Mouse (Mus musculus) megakaryocyte, embryonic 14.5 days (primary cell): ENCODE measurements around the gene Prcc. TPM values are rescaled to one million over a fixed set of nuclear protein-coding genes. Genes with fewer than 3 reads are reported as not detected.
"Not testable (repeated sequence)": the region's sequence is repeated elsewhere in the genome, so short reads cannot be mapped to it uniquely, and the experiment has no call there.

Experiments used
- H3K27me3 ChIP-seq: replicated peaks from 2 replicates; pipeline ENCODE3; 2012; ENCODE audit warnings: inconsistent platforms
- H3K36me3 ChIP-seq: replicated peaks from 2 replicates; pipeline ENCODE3; 2012; ENCODE audit warnings: low read length, inconsistent platforms, mixed read lengths
- H3K4me1 ChIP-seq: 2 replicates; pipeline ENCODE4 v1.6.1; 2012; ENCODE audit warnings: inconsistent platforms
- H3K4me3 ChIP-seq: replicated peaks from 2 replicates; pipeline ENCODE3; 2012; ENCODE audit warnings: moderate library complexity, mild to moderate bottlenecking, inconsistent platforms
- H3K9me3 ChIP-seq: 2 replicates; pipeline ENCODE4 v1.6.1; 2012; ENCODE audit warnings: inconsistent platforms
- FLI1 ChIP-seq: IDR thresholded peaks from 2 replicates; pipeline ENCODE4 v1.6.1; 2012; ENCODE audit warnings: low read length, inconsistent platforms, mixed read lengths
- GATA1 ChIP-seq: IDR thresholded peaks from 3 replicates; pipeline ENCODE4 v1.6.1; 2012; ENCODE audit warnings: mixed read lengths, low read length, inconsistent platforms, borderline replicate concordance
- polyA plus RNA-seq: library from polyadenylated mRNA; stranded (reverse); fragments of >175 nt; gene quantifications from 2 replicates; pipeline ENCODE4 v1.2.3, GENCODE M21; 2012; ENCODE audit warnings: low replicate concordance; ENCODE audit not compliant: insufficient read depth

Prcc gene
- polyA plus RNA-seq, 1 experiment, result 62.4 TPM

GRCm38 (mm10) chr3:87829025-87829424 lies 56.4 kb downstream of the Prcc start:
- no peaks in the 10 kb centered on the region for H3K9me3 ChIP-seq
- no peak for TF ChIP-seq GATA1
- no peak for TF ChIP-seq FLI1
- H3K4me3 ChIP-seq, result no peak overlapping the region
- peaks cover 42% of the 10 kb centered on the region for H3K27me3 ChIP-seq
- H3K4me1 ChIP-seq, result no peaks in the 10 kb centered on the region
- no peaks in the 10 kb centered on the region for H3K36me3 ChIP-seq

DNA sequence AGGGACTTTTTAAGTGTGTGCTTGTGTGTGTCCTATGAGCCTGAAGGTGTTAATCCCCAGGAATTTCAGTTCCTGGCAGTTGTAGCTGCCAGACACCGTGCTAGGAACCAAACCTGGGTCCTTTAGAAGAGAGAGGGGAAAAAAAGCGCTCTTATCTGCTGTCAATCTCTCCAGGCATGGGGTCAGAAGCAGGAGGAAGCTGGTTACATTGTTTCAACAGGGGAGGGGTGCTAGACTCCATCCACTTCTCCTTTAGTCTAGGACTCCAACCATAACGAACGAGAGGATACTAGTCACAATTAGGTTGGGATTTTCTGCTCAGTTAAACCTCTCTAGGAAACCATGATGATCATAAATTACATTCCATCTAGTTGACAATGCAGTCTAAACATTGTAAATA lies 57.0 kb downstream of the Prcc start:
- no peak for TF ChIP-seq GATA1
- TF ChIP-seq FLI1, result no peak
- H3K4me1 ChIP-seq, result no peaks in the 10 kb centered on the region
- no peaks in the 10 kb centered on the region for H3K36me3 ChIP-seq
- H3K9me3 ChIP-seq, result no peaks in the 10 kb centered on the region
- no peak overlapping the region for H3K4me3 ChIP-seq
- peaks cover 46% of the 10 kb centered on the region for H3K27me3 ChIP-seq

DNA sequence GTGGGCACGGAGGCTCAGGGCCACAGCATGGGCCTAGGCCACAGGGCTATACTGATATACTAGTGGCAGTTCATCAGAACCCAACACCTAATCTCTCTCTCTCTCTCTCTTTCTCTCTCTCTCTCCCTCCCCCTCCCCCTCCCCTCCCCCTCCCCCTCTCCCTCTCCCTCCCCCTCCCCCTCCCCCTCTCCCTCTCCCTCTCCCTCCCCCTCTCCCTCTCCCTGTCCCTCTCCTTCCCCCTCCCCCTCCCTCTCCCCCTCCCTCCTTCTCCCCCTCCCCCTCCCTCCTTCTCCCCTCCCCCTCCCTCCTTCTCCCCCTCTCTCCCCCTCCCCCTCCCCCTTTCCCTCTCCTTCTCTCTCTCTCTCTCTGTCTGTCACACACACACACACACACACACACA lies 61.2 kb downstream of the Prcc start, which contains the start of gene Pear1:
Gene Pear1, minus strand, starts transcription at position 101 of the 400 bp plus-strand sequence.
- H3K36me3 ChIP-seq, H3K4me1 ChIP-seq, H3K4me3 ChIP-seq, H3K9me3 ChIP-seq: not testable (repeated sequence)
- H3K27me3 ChIP-seq, result peaks cover 66% of the 10 kb centered on the region

DNA sequence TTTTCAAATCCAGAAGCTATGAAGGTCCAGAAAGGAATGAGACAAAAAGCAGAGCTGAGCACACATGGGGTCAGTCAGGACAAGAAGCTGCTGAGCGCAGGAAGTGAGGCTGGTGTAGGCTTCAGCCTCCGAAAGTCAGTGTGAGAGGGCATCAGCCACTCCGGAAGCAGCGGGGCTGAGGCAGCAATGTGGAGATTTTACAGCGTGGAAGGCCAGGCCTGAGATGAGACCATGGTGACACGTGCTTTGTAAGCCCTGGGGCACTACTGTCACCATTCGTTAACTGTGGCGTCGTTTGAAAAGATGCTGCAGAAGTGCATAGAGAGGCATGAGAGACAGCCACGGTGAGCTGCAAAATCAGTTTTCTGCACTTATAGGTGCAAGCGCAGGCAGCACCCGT lies 67.2 kb downstream of the Prcc start:
- H3K4me3 ChIP-seq, result no peak overlapping the region
- peaks cover 18% of the 10 kb centered on the region for H3K4me1 ChIP-seq
- peaks cover 88% of the 10 kb centered on the region for H3K27me3 ChIP-seq
- TF ChIP-seq FLI1, result no peak
- no peak for TF ChIP-seq GATA1
- H3K36me3 ChIP-seq, result no peaks in the 10 kb centered on the region
- peaks cover 4% of the 10 kb centered on the region; the same call in 1 of the 2 replicates for H3K9me3 ChIP-seq

DNA sequence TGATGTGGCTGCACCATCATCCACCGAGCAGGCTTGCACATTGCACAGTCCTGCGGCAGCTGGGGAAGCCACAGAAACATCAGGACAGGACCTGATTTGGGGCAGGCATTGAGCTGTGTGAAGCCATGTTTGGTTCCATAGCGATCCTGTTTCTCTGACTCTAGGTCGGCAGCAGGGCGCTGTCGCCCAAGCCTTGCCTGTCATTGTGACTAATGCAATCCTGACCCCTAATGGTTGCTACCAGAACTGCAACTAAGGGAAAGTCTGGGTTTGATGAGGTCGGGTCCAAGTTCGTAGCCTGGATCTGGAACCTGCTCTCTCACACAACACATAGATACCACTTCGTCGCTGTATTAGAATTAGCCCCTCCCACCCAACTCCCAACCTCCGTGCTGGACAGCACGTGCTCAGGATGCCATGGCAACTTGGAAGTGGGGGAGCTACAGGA lies 68.7 kb downstream of the Prcc start:
- Histone ChIP-seq H3K4me1 (peaks cover 18% of the 10 kb centered on the region), H3K36me3 (no peaks in the 10 kb centered on the region), H3K9me3 (no peaks in the 10 kb centered on the region), H3K4me3 (peak overlapping the region; percentile 87), H3K27me3 (peaks cover 92% of the 10 kb centered on the region)
- TF ChIP-seq FLI1, result no peak
- no peak for TF ChIP-seq GATA1

DNA sequence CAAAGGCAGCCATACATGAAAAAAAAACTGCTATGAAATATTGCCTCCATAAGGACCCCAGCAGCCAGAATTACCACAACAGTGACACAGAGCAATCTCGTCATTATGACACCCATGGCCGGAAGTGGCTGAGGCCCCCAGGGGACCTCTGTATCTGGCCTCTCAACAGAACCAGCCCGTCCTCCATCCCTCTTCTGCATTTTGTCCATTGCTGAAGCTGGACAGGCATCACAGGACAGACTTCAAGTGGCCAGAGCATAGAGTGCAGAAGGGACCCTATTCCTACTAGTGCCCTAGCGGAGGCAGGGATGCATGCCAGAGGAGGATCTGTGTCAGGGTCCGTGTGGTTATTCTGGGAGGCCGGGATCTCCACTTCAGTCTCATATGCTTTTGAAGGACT lies 69.2 kb downstream of the Prcc start:
- TF ChIP-seq FLI1 (no peak), GATA1 (no peak)
- Histone ChIP-seq H3K4me3 (peak overlapping the region; percentile 87), H3K4me1 (peaks cover 18% of the 10 kb centered on the region), H3K9me3 (no peaks in the 10 kb centered on the region), H3K27me3 (peaks cover 93% of the 10 kb centered on the region), H3K36me3 (no peaks in the 10 kb centered on the region)

DNA sequence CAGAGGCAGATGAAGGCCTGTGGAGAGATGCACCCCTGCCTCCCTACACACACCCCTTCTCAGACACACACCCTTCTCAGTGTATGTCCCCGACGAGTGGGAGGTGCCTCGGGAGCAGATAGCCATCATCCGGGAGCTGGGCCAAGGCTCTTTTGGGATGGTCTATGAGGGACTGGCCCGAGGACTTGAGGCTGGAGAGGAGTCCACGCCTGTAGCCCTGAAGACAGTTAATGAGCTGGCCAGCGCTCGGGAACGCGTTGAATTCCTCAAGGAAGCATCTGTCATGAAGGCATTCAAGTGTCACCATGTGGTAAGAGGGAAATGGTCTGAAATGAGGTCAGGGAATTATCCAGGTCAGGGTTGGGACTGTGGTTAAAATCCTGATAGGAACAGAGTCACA lies 72.5 kb downstream of the Prcc start:
- Histone ChIP-seq H3K4me3 (no peak overlapping the region), H3K36me3 (no peaks in the 10 kb centered on the region), H3K9me3 (no peaks in the 10 kb centered on the region), H3K4me1 (peaks cover 34% of the 10 kb centered on the region), H3K27me3 (peaks cover 97% of the 10 kb centered on the region)
- no peak for TF ChIP-seq GATA1
- TF ChIP-seq FLI1, result no peak

- Histone ChIP-seq H3K27me3 (peaks cover 97% of the 10 kb centered on the region), H3K4me3 (no peak overlapping the region), H3K4me1 (peaks cover 34% of the 10 kb centered on the region), H3K36me3 (no peaks in the 10 kb centered on the region), H3K9me3 (no peaks in the 10 kb centered on the region)
- no peak for TF ChIP-seq GATA1
- no peak for TF ChIP-seq FLI1
Measured at GRCm38 (mm10) chr3:87812413-87812812, 73.0 kb downstream of the Prcc start.

DNA sequence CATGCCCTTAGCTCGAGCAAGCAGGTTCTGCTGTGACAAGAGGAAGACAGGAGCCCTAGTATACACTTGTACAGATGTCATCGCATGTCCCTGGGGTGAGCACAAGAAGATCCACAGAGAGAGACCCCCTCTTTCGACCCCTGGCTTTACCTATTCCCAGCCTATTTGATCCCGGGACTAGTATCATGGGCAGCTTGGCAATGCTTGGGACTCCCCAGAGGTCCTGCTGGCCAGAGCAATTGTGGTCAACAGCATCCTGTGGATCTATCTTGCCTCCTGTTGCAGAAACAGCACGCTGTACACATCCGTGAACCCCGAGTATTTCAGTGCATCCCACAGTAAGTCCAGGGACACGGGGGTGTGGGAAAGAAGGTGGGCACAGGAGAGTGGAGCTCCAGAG lies 74.1 kb downstream of the Prcc start:
- peaks cover 97% of the 10 kb centered on the region for H3K27me3 ChIP-seq
- H3K9me3 ChIP-seq, result no peaks in the 10 kb centered on the region

DNA sequence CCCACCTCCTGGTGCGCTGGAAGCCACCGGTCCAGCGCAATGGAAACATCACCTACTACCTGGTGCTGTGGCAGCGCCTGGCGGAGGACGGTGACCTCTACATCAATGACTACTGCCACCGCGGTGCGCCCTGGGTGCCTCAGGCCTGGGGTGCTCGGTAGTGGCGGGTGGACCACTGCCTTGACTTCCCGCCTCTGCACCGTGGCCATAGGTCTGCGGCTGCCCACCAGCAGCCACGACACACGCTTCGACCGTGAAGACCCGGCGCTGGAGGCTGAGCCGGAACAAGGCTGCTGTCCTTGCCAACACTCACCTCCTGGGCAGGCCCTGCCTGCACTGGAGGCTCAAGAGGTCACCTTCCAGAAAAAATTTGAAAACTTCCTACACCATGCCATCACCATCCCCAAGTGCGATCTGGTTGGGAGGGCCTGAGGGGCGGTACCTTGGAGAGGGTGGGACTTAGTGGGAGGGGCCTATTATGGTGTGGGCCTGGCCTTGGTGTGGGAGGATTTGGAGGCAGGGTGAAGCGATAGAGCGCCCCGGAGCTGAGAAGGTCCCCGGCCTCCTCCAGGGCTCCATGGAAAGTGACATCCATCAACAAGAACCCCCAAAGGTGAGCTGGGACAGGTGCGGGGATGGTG lies 76.0 kb downstream of the Prcc start:
- H3K4me3 ChIP-seq, result peak overlapping the region; percentile 56
- H3K9me3 ChIP-seq, result no peaks in the 10 kb centered on the region
- peaks cover 25% of the 10 kb centered on the region for H3K4me1 ChIP-seq
- TF ChIP-seq FLI1, result no peak
- TF ChIP-seq GATA1, result no peak
- peaks cover 97% of the 10 kb centered on the region for H3K27me3 ChIP-seq
- no peaks in the 10 kb centered on the region for H3K36me3 ChIP-seq

More for the DNA sequence above, 74.1 kb downstream of the Prcc start:
- TF ChIP-seq GATA1 (no peak), FLI1 (no peak)
- no peaks in the 10 kb centered on the region for H3K36me3 ChIP-seq
- H3K4me3 ChIP-seq, result no peak overlapping the region
- peaks cover 23% of the 10 kb centered on the region for H3K4me1 ChIP-seq

Other genes starting within 250 kb of the Prcc start
- 7.0 and 16.6 TPM in 2 replicates for gene Lrrc71, start 137.0 kb downstream of the Prcc start, polyA plus RNA-seq
- gene Ntrk1, start 90.4 kb downstream of the Prcc start, polyA plus RNA-seq, result not detected in 2 replicates
- not detected in 2 replicates for gene Insrr, start 88.7 kb downstream of the Prcc start, polyA plus RNA-seq
- 164 and 715 TPM in 2 replicates for gene Pear1, start 61.3 kb downstream of the Prcc start, polyA plus RNA-seq
- gene Sh2d2a, start 38.9 kb downstream of the Prcc start, polyA plus RNA-seq, result 0.12 TPM in 1 of 2 replicates, not detected in the other
- gene Hdgf, start 20.7 kb upstream of the Prcc start, polyA plus RNA-seq, result 140 and 1,011 TPM in 2 replicates
- 3.1 and 14.1 TPM in 2 replicates for gene Mrpl24, start 33.9 kb upstream of the Prcc start, polyA plus RNA-seq
- 2.9 and 3.6 TPM in 2 replicates for gene Isg20l2, start 44.7 kb upstream of the Prcc start, polyA plus RNA-seq
- gene Rrnad1, start 45.1 kb upstream of the Prcc start, polyA plus RNA-seq, result 13.9 and 14.0 TPM in 2 replicates
- 0.47 TPM in 1 of 2 replicates, not detected in the other for gene Crabp2, start 63.1 kb upstream of the Prcc start, polyA plus RNA-seq
- 0.29 TPM in 1 of 2 replicates, not detected in the other for gene Nes, start 85.5 kb upstream of the Prcc start, polyA plus RNA-seq
- not detected in 2 replicates for gene Bcan, start 114.6 kb upstream of the Prcc start, polyA plus RNA-seq
- not detected in 2 replicates for gene Hapln2, start 142.0 kb upstream of the Prcc start, polyA plus RNA-seq
- gene Gpatch4, start 157.5 kb upstream of the Prcc start, polyA plus RNA-seq, result 5.3 and 18.9 TPM in 2 replicates
- gene Naxe, start 172.9 kb upstream of the Prcc start, polyA plus RNA-seq, result 30.3 and 44.6 TPM in 2 replicates
- not detected in 2 replicates for gene Ttc24, start 192.7 kb upstream of the Prcc start, polyA plus RNA-seq
- gene Iqgap3, start 196.4 kb upstream of the Prcc start, polyA plus RNA-seq, result 3.3 and 6.8 TPM in 2 replicates